Mouse (Mus musculus) embryonic facial prominence, embryonic 13.5 days (tissue): Measurements from ENCODE around the gene Agfg2. TPM values are rescaled to one million over a fixed set of nuclear protein-coding genes. Genes with fewer than 3 reads are reported as not detected.

Experiments
- ATAC-seq: fragments of 200-750 bp; cut with Nextera tagmentation; 2 replicates; pipeline ENCODE4 v1.8.0; 2017; ENCODE audit warnings: low read depth; ENCODE audit not compliant: insufficient number of reproducible peaks, insufficient read depth, low FRiP score, low TSS enrichment
- H3K27ac ChIP-seq: fragments of 300-500 bp; sonication (generic); 2 replicates; pipeline ENCODE4 v1.5.1; 2015; ENCODE audit warnings: moderate library complexity, mild to moderate bottlenecking, inconsistent platforms
- H3K27me3 ChIP-seq: fragments of 300-500 bp; sonication (generic); 2 replicates; pipeline ENCODE4 v1.6.1; 2015; ENCODE audit warnings: mild to moderate bottlenecking, inconsistent platforms
- H3K36me3 ChIP-seq: fragments of 300-500 bp; sonication (generic); 2 replicates; pipeline ENCODE4 v1.6.1; 2015; ENCODE audit warnings: mild to moderate bottlenecking, inconsistent platforms
- H3K4me1 ChIP-seq: fragments of 300-500 bp; sonication (generic); 2 replicates; pipeline ENCODE4 v1.6.1; 2015; ENCODE audit warnings: inconsistent platforms
- H3K4me2 ChIP-seq: fragments of 300-500 bp; sonication (generic); 2 replicates; pipeline ENCODE4 v1.6.1; 2015; ENCODE audit warnings: moderate library complexity, mild to moderate bottlenecking, inconsistent platforms
- H3K4me3 ChIP-seq: fragments of 300-500 bp; sonication (generic); 2 replicates; pipeline ENCODE4 v1.5.1; 2015; ENCODE audit warnings: mild to moderate bottlenecking, inconsistent platforms
- H3K9ac ChIP-seq: fragments of 300-500 bp; sonication (generic); 2 replicates; pipeline ENCODE4 v1.6.1; 2015; ENCODE audit warnings: mild to moderate bottlenecking, inconsistent platforms
- H3K9me3 ChIP-seq: fragments of 300-500 bp; sonication (generic); 2 replicates; pipeline ENCODE4 v1.6.1; 2016; ENCODE audit warnings: inconsistent platforms
- WGBS: fragments of 180-500 bp; shearing (Covaris S2); methylation state at CpG from one replicate; pipeline ENCODE4 v1.1.7; 2015; ENCODE audit warnings: mixed read lengths; 5-methylcytosine and 5-hydroxymethylcytosine counted together
- polyA plus RNA-seq: library from polyadenylated mRNA; unstranded; fragments of >200 nt; fragmentation: Nextera tagmentation; extraction: Ambion mirVana; gene quantifications from 2 replicates; pipeline ENCODE4 v1.2.1, GENCODE M21; 2015

Agfg2 gene
- polyA plus RNA-seq, 1 experiment from 2014 or later, result 19.2 TPM

GRCm38 (mm10) chr5:137705242-137705641 lies 20.7 kb upstream of the Agfg2 start:
- Histone ChIP-seq H3K4me1 (no peaks in the 10 kb centered on the region), H3K4me3 (no peak overlapping the region), H3K4me2 (no peak overlapping the region), H3K27ac (no peak overlapping the region), H3K9ac (no peak overlapping the region), H3K27me3 (no peaks in the 10 kb centered on the region), H3K9me3 (no peaks in the 10 kb centered on the region), H3K36me3 (no peaks in the 10 kb centered on the region)
- 58% methylated on average over 6 of the region's 6 CpGs for WGBS
- ATAC-seq, result no peak

DNA sequence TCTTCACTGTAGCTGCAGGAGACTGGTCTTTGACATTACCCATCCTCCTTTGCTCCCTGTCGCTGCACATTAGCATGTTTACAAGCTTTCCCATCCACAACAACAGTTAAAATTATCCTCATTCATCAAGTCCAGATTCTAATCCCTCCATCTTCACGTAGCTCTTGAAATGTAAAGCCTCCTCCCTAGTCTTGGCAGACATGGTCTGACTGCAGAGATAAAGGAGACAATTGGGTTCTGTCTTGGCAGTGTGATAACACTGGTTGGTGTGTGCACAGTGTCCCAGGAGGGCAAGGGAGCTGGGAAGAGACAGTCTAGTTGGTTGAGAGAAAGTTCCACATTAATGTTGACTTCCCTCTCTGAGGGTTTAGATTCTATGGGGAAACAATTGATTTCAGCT lies 15.3 kb upstream of the Agfg2 start:
- Histone ChIP-seq H3K4me2 (no peak overlapping the region), H3K9me3 (no peaks in the 10 kb centered on the region), H3K4me1 (no peaks in the 10 kb centered on the region), H3K9ac (no peak overlapping the region), H3K27ac (no peak overlapping the region), H3K36me3 (no peaks in the 10 kb centered on the region), H3K27me3 (no peaks in the 10 kb centered on the region), H3K4me3 (no peak overlapping the region)
- WGBS, result 60% methylated on average over 2 of the region's 2 CpGs
- ATAC-seq, result no peak

GRCm38 (mm10) chr5:137699080-137699479 lies 14.6 kb upstream of the Agfg2 start:
- Histone ChIP-seq H3K9ac (no peak overlapping the region), H3K4me1 (no peaks in the 10 kb centered on the region), H3K36me3 (no peaks in the 10 kb centered on the region), H3K27ac (no peak overlapping the region), H3K4me2 (no peak overlapping the region), H3K4me3 (no peak overlapping the region), H3K9me3 (no peaks in the 10 kb centered on the region), H3K27me3 (no peaks in the 10 kb centered on the region)
- no peak for ATAC-seq
- WGBS, result 64% methylated on average over 3 of the region's 3 CpGs

DNA sequence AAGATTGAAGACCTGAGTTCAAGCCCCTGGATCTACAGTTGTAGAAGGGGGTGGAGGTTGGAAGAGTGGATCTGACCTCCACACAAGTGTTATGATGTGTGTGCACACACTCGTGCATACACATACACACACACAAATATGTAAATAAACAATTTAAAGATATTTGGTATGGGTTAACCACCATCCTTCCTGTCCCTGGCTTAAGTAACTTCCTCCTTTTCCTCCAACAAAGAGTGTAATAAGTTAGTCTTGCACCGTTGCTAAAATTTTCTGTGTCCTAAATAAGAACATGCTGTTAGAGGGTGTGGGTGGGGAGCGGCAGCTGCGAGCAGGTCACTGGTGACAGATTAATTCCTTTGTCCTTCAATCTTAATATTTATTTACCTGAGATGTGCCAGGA lies 11.4 kb upstream of the Agfg2 start:
- H3K36me3 ChIP-seq, result no peaks in the 10 kb centered on the region
- no peak for ATAC-seq
- H3K9ac ChIP-seq, result no peak overlapping the region
- H3K4me3 ChIP-seq, result no peak overlapping the region
- no peaks in the 10 kb centered on the region for H3K9me3 ChIP-seq
- H3K4me2 ChIP-seq, result no peak overlapping the region
- no peak overlapping the region for H3K27ac ChIP-seq
- no peaks in the 10 kb centered on the region for H3K27me3 ChIP-seq
- H3K4me1 ChIP-seq, result no peaks in the 10 kb centered on the region
- 72% methylated on average over 4 of the region's 4 CpGs for WGBS

GRCm38 (mm10) chr5:137694796-137695195 lies 10.3 kb upstream of the Agfg2 start:
- H3K9me3 ChIP-seq, result no peaks in the 10 kb centered on the region
- 61% methylated on average over 3 of the region's 3 CpGs for WGBS
- H3K4me3 ChIP-seq, result no peak overlapping the region
- no peak overlapping the region for H3K4me2 ChIP-seq
- no peaks in the 10 kb centered on the region for H3K36me3 ChIP-seq
- H3K27me3 ChIP-seq, result no peaks in the 10 kb centered on the region
- no peak overlapping the region for H3K9ac ChIP-seq
- ATAC-seq, result no peak
- no peaks in the 10 kb centered on the region for H3K4me1 ChIP-seq
- no peak overlapping the region for H3K27ac ChIP-seq

DNA sequence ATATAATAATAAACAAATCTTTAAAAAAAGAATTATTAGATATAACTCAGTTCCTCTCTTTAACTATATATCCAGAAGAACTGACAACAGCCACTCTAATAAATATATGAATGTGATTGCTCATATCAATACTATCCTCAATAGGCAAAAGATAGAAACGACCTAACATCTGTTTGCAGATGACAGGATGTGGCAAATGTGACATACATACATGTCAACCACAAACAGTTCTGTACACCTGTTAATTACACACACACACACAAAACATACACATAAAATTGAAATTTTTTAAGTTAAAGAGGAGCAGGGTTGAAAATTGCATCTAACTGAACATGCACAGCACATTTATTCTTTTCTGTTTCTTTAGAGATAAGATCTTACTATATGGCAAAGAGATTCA lies 7.4 kb upstream of the Agfg2 start:
- no peak overlapping the region for H3K9ac ChIP-seq
- no peak overlapping the region for H3K4me2 ChIP-seq
- H3K27me3 ChIP-seq, result no peaks in the 10 kb centered on the region
- 82% methylated on average over 1 of the region's 1 CpGs for WGBS
- H3K36me3 ChIP-seq, result no peaks in the 10 kb centered on the region
- H3K4me1 ChIP-seq, result no peaks in the 10 kb centered on the region
- no peak overlapping the region for H3K4me3 ChIP-seq
- no peak overlapping the region for H3K27ac ChIP-seq
- no peaks in the 10 kb centered on the region for H3K9me3 ChIP-seq
- ATAC-seq, result no peak

- no peak overlapping the region for H3K4me3 ChIP-seq
- H3K9me3 ChIP-seq, result no peaks in the 10 kb centered on the region
- H3K4me1 ChIP-seq, result no peaks in the 10 kb centered on the region
- no peak overlapping the region for H3K4me2 ChIP-seq
- no peak for ATAC-seq
- H3K27ac ChIP-seq, result no peak overlapping the region
- WGBS, result 61% methylated on average over 9 of the region's 9 CpGs
- H3K27me3 ChIP-seq, result no peaks in the 10 kb centered on the region
- no peaks in the 10 kb centered on the region for H3K36me3 ChIP-seq
- no peak overlapping the region for H3K9ac ChIP-seq
These were observed 6.0 kb upstream of the Agfg2 start for GRCm38 (mm10) chr5:137690531-137690930.

GRCm38 (mm10) chr5:137689974-137690373 lies 5.4 kb upstream of the Agfg2 start:
- no peaks in the 10 kb centered on the region for H3K9me3 ChIP-seq
- no peak overlapping the region for H3K4me2 ChIP-seq
- no peak overlapping the region for H3K9ac ChIP-seq
- H3K36me3 ChIP-seq, result no peaks in the 10 kb centered on the region
- ATAC-seq, result no peak
- 0 out of 2 replicates have a peak, but pooled peaks cover 4% of the 10 kb centered on the region for H3K4me1 ChIP-seq
- no peak overlapping the region for H3K27ac ChIP-seq
- no peaks in the 10 kb centered on the region for H3K27me3 ChIP-seq
- WGBS, result 85% methylated on average over 3 of the region's 3 CpGs
- H3K4me3 ChIP-seq, result no peak overlapping the region

- Histone ChIP-seq H3K27ac (no peak overlapping the region), H3K4me2 (no peak overlapping the region), H3K27me3 (no peaks in the 10 kb centered on the region), H3K36me3 (no peaks in the 10 kb centered on the region), H3K4me1 (peaks cover 23% of the 10 kb centered on the region), H3K9me3 (no peaks in the 10 kb centered on the region), H3K4me3 (no peak overlapping the region), H3K9ac (no peak overlapping the region)
- 77% methylated on average over 6 of the region's 6 CpGs for WGBS
- no peak for ATAC-seq
These were observed 1.7 kb upstream of the Agfg2 start for GRCm38 (mm10) chr5:137686127-137686790.

GRCm38 (mm10) chr5:137685653-137686052 lies 1.1 kb upstream of the Agfg2 start:
- Histone ChIP-seq H3K27me3 (no peaks in the 10 kb centered on the region), H3K4me3 (no peak overlapping the region), H3K9me3 (no peaks in the 10 kb centered on the region), H3K9ac (no peak overlapping the region), H3K4me1 (peaks cover 23% of the 10 kb centered on the region), H3K27ac (no peak overlapping the region), H3K4me2 (no peak overlapping the region), H3K36me3 (no peaks in the 10 kb centered on the region)
- ATAC-seq, result no peak
- WGBS, result 97% methylated on average over 3 of the region's 3 CpGs

DNA sequence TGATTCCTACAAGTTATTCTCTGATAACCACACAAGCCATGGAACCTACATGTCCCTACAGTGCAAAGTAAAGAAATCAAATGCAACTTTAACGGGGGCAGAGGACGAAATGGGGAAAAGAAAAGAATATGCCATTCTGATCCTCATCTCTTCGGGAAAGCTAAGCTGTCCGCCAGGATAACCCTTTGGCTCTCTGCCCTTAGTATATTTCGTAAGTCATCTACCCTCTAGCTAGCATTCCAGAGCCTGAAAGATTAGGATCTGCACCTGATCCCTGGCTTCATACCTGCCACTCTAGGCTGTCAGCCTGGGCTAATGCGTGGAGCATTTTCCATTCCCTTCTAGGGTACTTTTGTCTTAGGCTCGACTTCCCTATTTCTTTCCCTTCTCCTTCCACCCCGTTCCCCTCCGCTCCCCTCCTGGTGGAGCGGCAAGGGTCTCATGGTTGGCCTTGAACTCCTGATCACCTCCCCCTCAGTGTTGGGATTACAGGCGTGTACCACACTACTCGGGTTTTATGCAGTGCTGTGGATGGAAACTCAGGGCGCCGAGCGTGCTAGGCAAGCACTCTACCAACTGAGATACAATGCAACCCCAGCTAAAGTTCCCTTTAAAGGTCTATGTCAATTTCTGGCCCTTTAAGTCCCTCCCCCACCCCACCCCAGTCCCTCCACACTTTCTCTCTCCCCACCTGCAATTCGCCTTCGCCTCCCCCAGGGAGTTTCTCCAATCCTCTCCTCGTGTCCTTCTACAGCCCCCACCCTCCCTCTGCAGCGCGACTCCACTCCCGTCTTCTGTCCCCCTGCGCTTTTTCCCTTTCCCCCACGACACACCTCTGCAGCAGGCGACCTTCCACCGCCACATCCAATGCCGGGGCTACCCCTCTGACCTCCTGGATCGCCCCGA lies 885 bp downstream of the Agfg2 start:
- Histone ChIP-seq H3K27me3 (no peaks in the 10 kb centered on the region), H3K36me3 (peaks cover 3% of the 10 kb centered on the region; the same call in 1 of the 2 replicates), H3K4me3 (peak overlapping the region; percentile 73), H3K9ac (peak overlapping the region; percentile 76), H3K27ac (0 out of 2 replicates have a peak overlapping the region, but pooled peaks have one; percentile 62), H3K4me1 (peaks cover 23% of the 10 kb centered on the region), H3K9me3 (no peaks in the 10 kb centered on the region), H3K4me2 (peak overlapping the region; percentile 90)
- WGBS, result 12% methylated on average over 28 of the region's 28 CpGs
- ATAC-seq, result no peak

DNA sequence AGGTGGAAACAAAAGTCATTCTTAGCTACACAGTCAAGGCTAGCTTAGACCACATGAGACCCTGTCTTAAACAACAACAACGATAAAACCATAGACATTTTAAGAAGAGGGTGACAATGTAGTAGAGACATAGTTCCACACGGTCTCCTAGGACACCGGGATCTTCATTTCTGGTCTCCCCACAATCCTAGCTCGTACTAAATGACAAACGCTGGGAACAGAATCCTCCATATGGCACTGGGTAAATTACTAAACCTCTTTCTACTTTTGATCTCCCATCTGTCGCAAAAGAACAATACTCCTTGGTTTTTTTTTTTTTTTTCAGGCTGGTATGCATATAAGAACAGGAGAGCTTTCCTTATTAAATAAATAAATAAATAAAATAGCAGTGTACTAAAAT lies 2.0 kb downstream of the Agfg2 start:
- 0 out of 2 replicates have a peak overlapping the region, but pooled peaks have one; percentile 5 for H3K4me2 ChIP-seq

More for the DNA sequence above, 2.0 kb downstream of the Agfg2 start:
- WGBS, result 82% methylated on average over 6 of the region's 6 CpGs
- Histone ChIP-seq H3K9me3 (no peaks in the 10 kb centered on the region), H3K9ac (no peak overlapping the region), H3K36me3 (peaks cover 4% of the 10 kb centered on the region; the same call in 1 of the 2 replicates), H3K4me3 (no peak overlapping the region), H3K27me3 (no peaks in the 10 kb centered on the region), H3K27ac (no peak overlapping the region), H3K4me1 (peaks cover 23% of the 10 kb centered on the region)
- no peak for ATAC-seq
